Mouse (Mus musculus): Measurements from ENCODE around the gene Ccdc106. TPM values are rescaled to one million over a fixed set of nuclear protein-coding genes. Genes with fewer than 3 reads are reported as not detected.
"Not testable (repeated sequence)": the region's sequence is repeated elsewhere in the genome, so short reads cannot be mapped to it uniquely, and the experiment has no call there.

The Ccdc106 gene
- total and polyA plus RNA-seq, 2 experiments, result 0.28 to 0.35 TPM

- H3K4me1 ChIP-seq (ENCODE audit: control insufficient read depth, insufficient read depth, low read length), result no peaks in the 10 kb centered on the region
- DNase-seq (ENCODE audit: extremely low read depth, low read depth, low spot score), result no peak
- peaks cover 81% of the 10 kb centered on the region for H3K36me3 ChIP-seq (ENCODE audit: control insufficient read depth, insufficient read depth, low read length)
- TF ChIP-seq CTCF (IDR thresholded peaks at IDR 0.05; ENCODE audit: low read depth, low read length) (no peak), POLR2A (IDR thresholded peaks at IDR 0.05; ENCODE audit: extremely low read depth, insufficient read depth, low read length) (no peak)
- WGBS, result 76% methylated on average over 1 of the region's 1 CpGs
- no peak overlapping the region for H3K4me3 ChIP-seq (ENCODE audit: insufficient read depth, low read depth, low read length)
- no peaks in the 10 kb centered on the region for H3K27me3 ChIP-seq (ENCODE audit: control insufficient read depth, insufficient read depth, low read length)
- H3K9ac ChIP-seq (ENCODE audit: low read depth, low read length), result no peak overlapping the region
- H3K79me2 ChIP-seq (ENCODE audit: control insufficient read depth, insufficient read depth, low read length), result peaks cover 27% of the 10 kb centered on the region
- H3K27ac ChIP-seq (replicated peaks; ENCODE audit: insufficient read depth, low read depth, low read length), result no peak overlapping the region
Measured at GRCm38 (mm10) chr7:5073586-5073985, 53.2 kb downstream of the Ccdc106 start.

- H3K4me3 ChIP-seq (ENCODE audit: insufficient read depth, low read depth, low read length), result no peak overlapping the region
- H3K27ac ChIP-seq (replicated peaks; ENCODE audit: insufficient read depth, low read depth, low read length), result no peak overlapping the region
- no peaks in the 10 kb centered on the region for H3K27me3 ChIP-seq (ENCODE audit: control insufficient read depth, insufficient read depth, low read length)
- TF ChIP-seq POLR2A (IDR thresholded peaks at IDR 0.05; ENCODE audit: extremely low read depth, insufficient read depth, low read length) (no peak), CTCF (IDR thresholded peaks at IDR 0.05; ENCODE audit: low read depth, low read length) (no peak)
- 89% methylated on average over 5 of the region's 5 CpGs for WGBS
- peaks cover 74% of the 10 kb centered on the region for H3K36me3 ChIP-seq (ENCODE audit: control insufficient read depth, insufficient read depth, low read length)
- H3K4me1 ChIP-seq (ENCODE audit: control insufficient read depth, insufficient read depth, low read length), result no peaks in the 10 kb centered on the region
- no peak overlapping the region for H3K9ac ChIP-seq (ENCODE audit: low read depth, low read length)
- DNase-seq (ENCODE audit: extremely low read depth, low read depth, low spot score), result no peak
- H3K79me2 ChIP-seq (ENCODE audit: control insufficient read depth, insufficient read depth, low read length), result peaks cover 19% of the 10 kb centered on the region
Measured at GRCm38 (mm10) chr7:5074984-5075383, 54.6 kb downstream of the Ccdc106 start.

GRCm38 (mm10) chr7:5076931-5077330, 56.6 kb downstream of the Ccdc106 start:
- no peak overlapping the region for H3K27ac ChIP-seq (replicated peaks; ENCODE audit: insufficient read depth, low read depth, low read length)
- peaks cover 9% of the 10 kb centered on the region for H3K4me1 ChIP-seq (ENCODE audit: control insufficient read depth, insufficient read depth, low read length)
- TF ChIP-seq CTCF (IDR thresholded peaks at IDR 0.05; ENCODE audit: low read depth, low read length), result no peak
- no peak for TF ChIP-seq POLR2A (IDR thresholded peaks at IDR 0.05; ENCODE audit: extremely low read depth, insufficient read depth, low read length)
- H3K36me3 ChIP-seq (ENCODE audit: control insufficient read depth, insufficient read depth, low read length), result peaks cover 55% of the 10 kb centered on the region
- no peak for DNase-seq (ENCODE audit: extremely low read depth, low read depth, low spot score)
- 89% methylated on average over 2 of the region's 2 CpGs for WGBS
- peaks cover 16% of the 10 kb centered on the region for H3K79me2 ChIP-seq (ENCODE audit: control insufficient read depth, insufficient read depth, low read length)
- H3K27me3 ChIP-seq (ENCODE audit: control insufficient read depth, insufficient read depth, low read length), result no peaks in the 10 kb centered on the region
- H3K9ac ChIP-seq (ENCODE audit: low read depth, low read length), result no peak overlapping the region
- H3K4me3 ChIP-seq (ENCODE audit: insufficient read depth, low read depth, low read length), result no peak overlapping the region

- peak overlapping the region; percentile 97 for H3K4me3 ChIP-seq (ENCODE audit: insufficient read depth, low read depth, low read length)
- not testable (repeated sequence) for DNase-seq (ENCODE audit: extremely low read depth, low read depth, low spot score); H3K27me3 ChIP-seq (ENCODE audit: control insufficient read depth, insufficient read depth, low read length)
- H3K4me1 ChIP-seq (ENCODE audit: control insufficient read depth, insufficient read depth, low read length), result peaks cover 19% of the 10 kb centered on the region
- WGBS, result 48% methylated on average over 9 of the region's 13 CpGs
- H3K79me2 ChIP-seq (ENCODE audit: control insufficient read depth, insufficient read depth, low read length), result peaks cover 23% of the 10 kb centered on the region
- peak overlapping the region; percentile 61 for H3K9ac ChIP-seq (ENCODE audit: low read depth, low read length)
- peaks cover 35% of the 10 kb centered on the region for H3K36me3 ChIP-seq (ENCODE audit: control insufficient read depth, insufficient read depth, low read length)
- H3K27ac ChIP-seq (replicated peaks; ENCODE audit: insufficient read depth, low read depth, low read length), result peak overlapping the region; percentile 65; the same call in 1 of the 2 replicates
Measured at GRCm38 (mm10) chr7:5079365-5080009, 59.1 kb downstream of the Ccdc106 start.

- Histone ChIP-seq H3K4me1 (ENCODE audit: control insufficient read depth, insufficient read depth, low read length) (peaks cover 19% of the 10 kb centered on the region), H3K4me3 (ENCODE audit: insufficient read depth, low read depth, low read length) (peak within 1 kb of the TSS; percentile 97), H3K27me3 (ENCODE audit: control insufficient read depth, insufficient read depth, low read length) (no peaks in the 10 kb centered on the region), H3K36me3 (ENCODE audit: control insufficient read depth, insufficient read depth, low read length) (peaks cover 36% of the 10 kb centered on the region), H3K9ac (ENCODE audit: low read depth, low read length) (peak within 1 kb of the TSS; percentile 99), H3K27ac (replicated peaks; ENCODE audit: insufficient read depth, low read depth, low read length) (peak within 1 kb of the TSS; percentile 93), H3K79me2 (ENCODE audit: control insufficient read depth, insufficient read depth, low read length) (peaks cover 24% of the 10 kb centered on the region)
- DNase-seq (ENCODE audit: extremely low read depth, low read depth, low spot score), result peak; percentile 88
- TF ChIP-seq POLR2A (IDR thresholded peaks at IDR 0.05; ENCODE audit: extremely low read depth, insufficient read depth, low read length), result peak; percentile 39; the same call in 1 of the 2 replicates
- 0 out of 2 replicates have a peak, but pooled peaks have one; percentile 2 for TF ChIP-seq CTCF (IDR thresholded peaks at IDR 0.05; ENCODE audit: low read depth, low read length)
- 1% methylated on average over 81 of the region's 81 CpGs for WGBS
Measured at GRCm38 (mm10) chr7:5080010-5080751, 59.8 kb downstream of the Ccdc106 start, which contains the start of gene Epn1. Gene Epn1, plus strand, starts transcription at chr7:5080235.

- peak overlapping the region; percentile 97 for H3K4me3 ChIP-seq (ENCODE audit: insufficient read depth, low read depth, low read length)
- H3K79me2 ChIP-seq (ENCODE audit: control insufficient read depth, insufficient read depth, low read length), result peaks cover 27% of the 10 kb centered on the region
- H3K4me1 ChIP-seq (ENCODE audit: control insufficient read depth, insufficient read depth, low read length), result peaks cover 21% of the 10 kb centered on the region
- H3K36me3 ChIP-seq (ENCODE audit: control insufficient read depth, insufficient read depth, low read length), result peaks cover 36% of the 10 kb centered on the region
- H3K27ac ChIP-seq (replicated peaks; ENCODE audit: insufficient read depth, low read depth, low read length), result peak overlapping the region; percentile 93
- 5% methylated on average over 6 of the region's 6 CpGs for WGBS
- TF ChIP-seq POLR2A (IDR thresholded peaks at IDR 0.05; ENCODE audit: extremely low read depth, insufficient read depth, low read length) (no peak), CTCF (IDR thresholded peaks at IDR 0.05; ENCODE audit: low read depth, low read length) (no peak)
- no peaks in the 10 kb centered on the region for H3K27me3 ChIP-seq (ENCODE audit: control insufficient read depth, insufficient read depth, low read length)
- DNase-seq (ENCODE audit: extremely low read depth, low read depth, low spot score), result no peak
- peak overlapping the region; percentile 99 for H3K9ac ChIP-seq (ENCODE audit: low read depth, low read length)
Measured at GRCm38 (mm10) chr7:5080815-5081214, 60.5 kb downstream of the Ccdc106 start.
